In genomic region chr11:54112920-54113319, GRCm38 (mm10) we compare ENCODE assay signal across 8 mouse cellular contexts. TPM values are rescaled to one million over a fixed set of nuclear protein-coding genes. Genes with fewer than 3 reads are reported as not detected.
DNase-seq lines count a peak whose midpoint lies in the region; ATAC-seq and TF ChIP-seq lines count a peak whose summit lies in the region.

No protein-coding gene starts in this region.

- peak overlapping the region; percentile 23 for H3K9ac ChIP-seq in embryonic facial prominence, embryonic 11.5 days (replicated peaks; ENCODE audit: low read length)
- H3K9ac ChIP-seq in midbrain, embryonic 12.5 days (replicated peaks): peak overlapping the region; percentile 34; the same call in 1 of the 2 replicates

- H3K27ac ChIP-seq in embryonic facial prominence, embryonic 11.5 days (replicated peaks; ENCODE audit: low read depth, low read length): peak overlapping the region; percentile 6
- peak overlapping the region; percentile 79 for H3K27ac ChIP-seq in kidney, adult 2 months (ENCODE audit: insufficient read depth, low read depth, low read length)
- peak overlapping the region; percentile 90 for H3K27ac ChIP-seq in limb, embryonic 10.5 days
- H3K27ac ChIP-seq in midbrain, embryonic 12.5 days (replicated peaks): peak overlapping the region; percentile 85

- H3K4me3 ChIP-seq in embryonic facial prominence, embryonic 11.5 days (ENCODE audit: low read depth, low read length): no peak overlapping the region
- H3K4me3 ChIP-seq in kidney, adult 2 months (ENCODE audit: insufficient read depth, low read depth, low read length): peak overlapping the region; percentile 3; the same call in 1 of the 2 replicates
- H3K4me3 ChIP-seq in limb, embryonic 10.5 days: peak overlapping the region; percentile 34
- no peak overlapping the region for H3K4me3 ChIP-seq in midbrain, embryonic 12.5 days

- H3K9me3 ChIP-seq in embryonic facial prominence, embryonic 11.5 days (replicated peaks; ENCODE audit: control insufficient read depth, low read length): no peaks in the 10 kb centered on the region
- no peaks in the 10 kb centered on the region for H3K9me3 ChIP-seq in limb, embryonic 10.5 days (replicated peaks)
- no peaks in the 10 kb centered on the region for H3K9me3 ChIP-seq in midbrain, embryonic 12.5 days

- no peak for TF ChIP-seq CTCF in kidney, adult 2 months (conservative IDR thresholded peaks at IDR 0.05; ENCODE audit: insufficient read depth, insufficient read length, low read depth, low read length)

- WGBS in embryonic facial prominence, embryonic 11.5 days: under 1% methylated on average over 10 of the region's 10 CpGs
- WGBS in kidney, adult 2 months: 0% methylated on average over 10 of the region's 10 CpGs
- WGBS in limb, embryonic 10.5 days: 2% methylated on average over 10 of the region's 10 CpGs
- 0% methylated on average over 9 of the region's 10 CpGs for WGBS in midbrain, embryonic 12.5 days

- peak; percentile 34 for TF ChIP-seq POLR2A in kidney, adult 2 months (IDR thresholded peaks at IDR 0.05; ENCODE audit: low read depth, low read length)

- DNase-seq in CD4-positive, CD25-positive, alpha-beta regulatory T cell, adult 2 months (ENCODE audit: low read depth, low spot score): peak; percentile 66
- peak; percentile 96 for DNase-seq in embryonic facial prominence, embryonic 11.5 days (ENCODE audit: low spot score)
- peak; percentile 98 to 99 for DNase-seq in heart, adult 18-20 months
- peak; percentile 99 for DNase-seq in kidney, adult 2 months
- DNase-seq in limb, embryonic 10.5 days (ENCODE audit: low spot score): peak; percentile 91
- DNase-seq in spleen, postnatal 36 days (ENCODE audit: low spot score in 2 of 2): peak; percentile 46 to 55

- H3K36me3 ChIP-seq in embryonic facial prominence, embryonic 11.5 days (replicated peaks; ENCODE audit: control insufficient read depth, insufficient read depth, low read depth, low read length): no peaks in the 10 kb centered on the region
- H3K36me3 ChIP-seq in kidney, adult 2 months (ENCODE audit: control insufficient read depth, insufficient read depth, low read length): no peaks in the 10 kb centered on the region
- peaks cover 30% of the 10 kb centered on the region for H3K36me3 ChIP-seq in limb, embryonic 10.5 days
- H3K36me3 ChIP-seq in midbrain, embryonic 12.5 days: no peaks in the 10 kb centered on the region

- H3K4me2 ChIP-seq in embryonic facial prominence, embryonic 11.5 days (ENCODE audit: low read depth, low read length): 0 out of 2 replicates have a peak overlapping the region, but pooled peaks have one; percentile 1
- H3K4me2 ChIP-seq in midbrain, embryonic 12.5 days (replicated peaks): peak overlapping the region; percentile 32

- H3K4me1 ChIP-seq in embryonic facial prominence, embryonic 11.5 days (ENCODE audit: control insufficient read depth, insufficient read depth, low read length): 0 out of 2 replicates have a peak, but pooled peaks cover 5% of the 10 kb centered on the region
- peaks cover 25% of the 10 kb centered on the region for H3K4me1 ChIP-seq in kidney, adult 2 months (ENCODE audit: control insufficient read depth, insufficient read depth, low read length)
- peaks cover 26% of the 10 kb centered on the region for H3K4me1 ChIP-seq in limb, embryonic 10.5 days
- H3K4me1 ChIP-seq in midbrain, embryonic 12.5 days: peaks cover 27% of the 10 kb centered on the region

- no peak for ATAC-seq in CD4-positive, CD25-positive, alpha-beta regulatory T cell, adult 4 months
- peak; percentile 99 for ATAC-seq in embryonic facial prominence, embryonic 11.5 days (replicated peaks; ENCODE audit: insufficient number of reproducible peaks, low FRiP score, low TSS enrichment, low read depth)
- ATAC-seq in midbrain, embryonic 12.5 days (ENCODE audit: low FRiP score, low read depth): peak; percentile 98

- no peaks in the 10 kb centered on the region for H3K27me3 ChIP-seq in embryonic facial prominence, embryonic 11.5 days (ENCODE audit: control insufficient read depth, insufficient read depth, low read length)
- H3K27me3 ChIP-seq in kidney, adult 2 months (replicated peaks; ENCODE audit: control insufficient read depth, insufficient read depth, low read length): no peaks in the 10 kb centered on the region
- H3K27me3 ChIP-seq in limb, embryonic 10.5 days (ENCODE audit: low read depth, poor library complexity, severe bottlenecking): no peaks in the 10 kb centered on the region
- no peaks in the 10 kb centered on the region for H3K27me3 ChIP-seq in midbrain, embryonic 12.5 days

RNA-seq across cellular contexts. Expression of gene P4ha2, which starts 13.0 kb away (rescaled TPM):
- not detected for polyA plus RNA-seq in CD4-positive, CD25-positive, alpha-beta regulatory T cell, adult 4 months (2017; shearing (Covaris generic))
- 41.5 and 42.8 TPM in 2 replicates for polyA plus RNA-seq in embryonic facial prominence, embryonic 11.5 days (2014; fragmentation: Nextera tagmentation; extraction: Ambion mirVana)
- total RNA-seq in heart, adult 18-20 months (2021): 10 to 100 TPM; 55.4 to 77.7 TPM
- polyA plus RNA-seq in kidney, adult 2 months (2012; rRNA removed): 17.9 and 23.4 TPM in 2 replicates
- 35.6 and 38.7 TPM in 2 replicates for polyA plus RNA-seq in limb, embryonic 10.5 days (2016; fragmentation: Nextera tagmentation; extraction: Ambion mirVana)
- polyA plus RNA-seq in midbrain, embryonic 12.5 days (2016; fragmentation: Nextera tagmentation; extraction: Ambion mirVana): 15.3 and 21.0 TPM in 2 replicates

RNA-seq across cellular contexts. Expression of gene Pdlim4, which starts 44.1 kb away (rescaled TPM):
- 1 to 10 TPM in 1 of 2 experiments, under 1 TPM in 1; 0.91 to 1.3 TPM for polyA plus RNA-seq in CD4-positive, CD25-positive, alpha-beta regulatory T cell, adult 4 months (2017; shearing (Covaris generic))
- polyA plus RNA-seq in embryonic facial prominence, embryonic 11.5 days (2014; fragmentation: Nextera tagmentation; extraction: Ambion mirVana): 120 and 127 TPM in 2 replicates
- 10 to 100 TPM; 30.2 to 31.9 TPM for total RNA-seq in heart, adult 18-20 months (2021)
- polyA plus RNA-seq in kidney, adult 2 months (2012; rRNA removed): 13.0 and 15.2 TPM in 2 replicates
- 160 and 171 TPM in 2 replicates for polyA plus RNA-seq in limb, embryonic 10.5 days (2016; fragmentation: Nextera tagmentation; extraction: Ambion mirVana)
- 30.7 and 36.4 TPM in 2 replicates for polyA plus RNA-seq in midbrain, embryonic 12.5 days (2016; fragmentation: Nextera tagmentation; extraction: Ambion mirVana)

Comparison
In these comparisons a context has a peak if more than half of its experiments do, and no peak if none do; other contexts are left out.
1. H3K27ac ChIP-seq: peak in every context shown above with its lines; median percentile 90 in limb, embryonic 10.5 days; 85 in midbrain, embryonic 12.5 days; 79 in kidney, adult 2 months; 6 in embryonic facial prominence, embryonic 11.5 days.
2. H3K4me3 ChIP-seq: peak in kidney, adult 2 months (single experiment) and limb, embryonic 10.5 days (single experiment); none in embryonic facial prominence, embryonic 11.5 days (single experiment) and midbrain, embryonic 12.5 days (single experiment).
3. RNA of gene P4ha2, which starts 13.0 kb away (polyA plus RNA-seq): 41.5 to 42.8 TPM in embryonic facial prominence, embryonic 11.5 days, 35.6 to 38.7 TPM in limb, embryonic 10.5 days, 17.9 to 23.4 TPM in kidney, adult 2 months and 15.3 to 21.0 TPM in midbrain, embryonic 12.5 days; not detected in CD4-positive, CD25-positive, alpha-beta regulatory T cell, adult 4 months; every median in the first group is over 10 times any median in the second.
4. Peak in every context shown above with its lines, with median percentiles within 50 percentile points of each other: DNase-seq.